8 mouse cellular contexts compared by ENCODE assay signal in genomic region chr11:120259792-120260768, GRCm38 (mm10). TPM values are rescaled to one million over a fixed set of nuclear protein-coding genes. Genes with fewer than 3 reads are reported as not detected.
DNase-seq lines count a peak whose midpoint lies in the region; ATAC-seq lines count a peak whose summit lies in the region.

No protein-coding gene starts in this region.

- H3K4me1 ChIP-seq in midbrain, embryonic 12.5 days: peaks cover 99% of the 10 kb centered on the region
- peaks cover 84% of the 10 kb centered on the region for H3K4me1 ChIP-seq in midbrain, embryonic 15.5 days
- peaks cover 95% of the 10 kb centered on the region for H3K4me1 ChIP-seq in neural tube, embryonic 15.5 days

- no peak for ATAC-seq in midbrain, embryonic 12.5 days (ENCODE audit: low FRiP score, low read depth)
- ATAC-seq in midbrain, embryonic 15.5 days (replicated peaks): no peak
- 0 out of 2 replicates have a peak, but pooled peaks have one; percentile 22 for ATAC-seq in neural tube, embryonic 15.5 days (ENCODE audit: low FRiP score)
- no peak for ATAC-seq in frontal cortex, adult (ENCODE audit: low TSS enrichment)

- no peaks in the 10 kb centered on the region for H3K9me3 ChIP-seq in midbrain, embryonic 12.5 days
- H3K9me3 ChIP-seq in midbrain, embryonic 15.5 days: no peaks in the 10 kb centered on the region
- no peaks in the 10 kb centered on the region for H3K9me3 ChIP-seq in neural tube, embryonic 15.5 days (replicated peaks)

- H3K4me3 ChIP-seq in midbrain, embryonic 12.5 days: no peak overlapping the region
- H3K4me3 ChIP-seq in midbrain, embryonic 15.5 days: no peak overlapping the region
- no peak overlapping the region for H3K4me3 ChIP-seq in neural tube, embryonic 15.5 days (replicated peaks)

- no peak overlapping the region for H3K4me2 ChIP-seq in midbrain, embryonic 12.5 days (replicated peaks)
- H3K4me2 ChIP-seq in midbrain, embryonic 15.5 days: no peak overlapping the region
- no peak overlapping the region; the same call in 1 of the 2 replicates for H3K4me2 ChIP-seq in neural tube, embryonic 15.5 days

- DNase-seq in adrenal gland, postnatal 14 days: peak; percentile 55
- no peak for DNase-seq in adrenal gland, adult 8-10 months
- DNase-seq in layer of hippocampus, adult 9-11 months: peak; percentile 75
- DNase-seq in urinary bladder, postnatal 10 days (ENCODE audit: low spot score): no peak

- WGBS in midbrain, embryonic 12.5 days: 76% methylated on average over 25 of the region's 25 CpGs
- WGBS in midbrain, embryonic 15.5 days: 52% methylated on average over 25 of the region's 25 CpGs
- WGBS in neural tube, embryonic 15.5 days: 44% methylated on average over 25 of the region's 25 CpGs

- H3K27me3 ChIP-seq in midbrain, embryonic 12.5 days: no peaks in the 10 kb centered on the region; the same call in 1 of the 2 replicates
- no peaks in the 10 kb centered on the region for H3K27me3 ChIP-seq in midbrain, embryonic 15.5 days (replicated peaks)
- no peaks in the 10 kb centered on the region for H3K27me3 ChIP-seq in neural tube, embryonic 15.5 days (replicated peaks)

- peaks cover 29% of the 10 kb centered on the region; the same call in 1 of the 2 replicates for H3K36me3 ChIP-seq in midbrain, embryonic 12.5 days
- H3K36me3 ChIP-seq in midbrain, embryonic 15.5 days (replicated peaks): no peaks in the 10 kb centered on the region
- no peaks in the 10 kb centered on the region for H3K36me3 ChIP-seq in neural tube, embryonic 15.5 days

- H3K27ac ChIP-seq in midbrain, embryonic 12.5 days (replicated peaks): peak overlapping the region; percentile 8; the same call in 1 of the 2 replicates
- H3K27ac ChIP-seq in midbrain, embryonic 15.5 days: no peak overlapping the region
- H3K27ac ChIP-seq in neural tube, embryonic 15.5 days (replicated peaks): peak overlapping the region; percentile 34; the same call in 1 of the 2 replicates

- no peak overlapping the region for H3K9ac ChIP-seq in midbrain, embryonic 12.5 days (replicated peaks)
- no peak overlapping the region for H3K9ac ChIP-seq in midbrain, embryonic 15.5 days
- no peak overlapping the region for H3K9ac ChIP-seq in neural tube, embryonic 15.5 days (replicated peaks)

RNA-seq across cellular contexts. Expression of gene Bahcc1, which starts 27.3 kb away (rescaled TPM):
- 12.4 and 17.2 TPM in 2 replicates for total RNA-seq in adrenal gland, postnatal 14 days (2021)
- total RNA-seq in adrenal gland, adult 8-10 months (2022): 10 to 100 TPM; 16.6 to 24.5 (median 19.5) TPM
- polyA plus RNA-seq in midbrain, embryonic 12.5 days (2016; fragmentation: Nextera tagmentation; extraction: Ambion mirVana): 25.1 and 26.1 TPM in 2 replicates
- polyA plus RNA-seq in midbrain, embryonic 15.5 days (2015; fragmentation: Nextera tagmentation; extraction: Ambion mirVana): 16.2 and 16.7 TPM in 2 replicates
- 8.7 and 10.4 TPM in 2 replicates for polyA plus RNA-seq in neural tube, embryonic 15.5 days (2015; fragmentation: Nextera tagmentation; extraction: Ambion mirVana)

Comparison
In these comparisons a context has a peak if more than half of its experiments do, and no peak if none do; other contexts are left out.
1. DNase-seq: peak in adrenal gland, postnatal 14 days (single experiment) and layer of hippocampus, adult 9-11 months (single experiment); none in adrenal gland, adult 8-10 months (single experiment) and urinary bladder, postnatal 10 days (single experiment).